Mouse (Mus musculus): ENCODE data around the gene Tbc1d22a. TPM values are rescaled to one million over a fixed set of nuclear protein-coding genes. Genes with fewer than 3 reads are reported as not detected.

Gene Tbc1d22a
- total RNA-seq, 2 experiments from 2014 or later = 25.7 to 26.0 TPM

DNA sequence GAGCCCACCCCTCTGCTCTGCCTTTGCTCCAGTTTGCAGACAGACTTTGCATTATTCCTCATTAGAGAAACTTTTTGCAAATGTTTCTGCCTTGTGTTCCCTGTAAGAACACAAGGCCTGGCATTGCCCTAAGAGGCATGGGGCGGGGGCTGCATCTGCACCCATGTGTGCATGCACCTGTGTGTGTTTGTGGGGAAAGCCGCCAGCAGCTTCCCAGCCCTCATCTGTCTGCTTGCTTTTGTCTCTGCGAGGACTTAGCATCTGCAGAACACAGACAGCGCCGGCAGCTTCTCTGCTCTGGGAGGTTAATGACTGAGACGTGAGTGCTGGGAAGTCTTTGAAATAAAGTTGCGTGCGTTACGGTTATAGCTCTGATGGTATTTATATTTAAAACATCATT lies 120.5 kb downstream of the Tbc1d22a start:
- DNase-seq = no peak

DNA sequence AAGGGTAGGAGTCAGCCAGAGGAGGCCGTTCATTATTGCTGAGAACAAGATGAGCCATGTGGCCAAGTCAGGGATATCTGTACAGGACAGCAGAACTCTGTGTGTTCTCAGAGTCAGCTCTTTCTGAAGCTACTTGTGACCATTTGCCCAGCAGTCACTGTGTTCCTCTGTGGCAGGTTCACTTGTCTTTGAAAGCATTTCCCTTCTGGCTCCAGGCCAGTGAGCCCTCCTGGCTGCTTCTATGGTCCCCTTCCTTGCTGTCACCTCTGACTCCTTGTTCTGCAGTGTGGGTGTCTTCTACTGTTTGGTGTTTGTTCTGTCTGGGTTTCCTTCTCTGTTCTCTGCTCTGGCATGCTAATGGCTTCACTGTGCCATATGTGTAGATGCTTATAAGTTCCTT lies 121.5 kb downstream of the Tbc1d22a start:
- DNase-seq = peak in 1 of 2 experiments; percentile 6

DNA sequence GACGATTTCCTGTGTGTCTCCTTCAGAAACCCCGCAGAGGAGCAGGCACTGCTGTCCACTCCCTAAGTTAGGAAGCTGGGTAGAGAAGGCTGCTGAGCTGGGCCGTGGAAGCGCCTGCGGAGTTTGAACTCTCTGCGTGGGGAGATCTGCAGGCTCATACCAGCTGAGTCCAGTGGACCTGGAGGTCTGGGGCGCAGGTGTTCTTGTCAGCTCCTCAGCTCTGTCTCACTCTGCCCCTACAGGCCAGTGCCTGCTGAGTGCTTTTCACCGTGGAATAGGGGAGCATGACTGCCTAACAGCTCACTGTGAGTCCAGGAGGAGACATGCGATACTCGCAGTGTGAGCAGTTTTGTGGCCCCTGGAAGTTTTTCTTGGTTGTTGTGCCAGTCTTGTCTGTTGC lies 123.5 kb downstream of the Tbc1d22a start:
- DNase-seq = no peak

DNA sequence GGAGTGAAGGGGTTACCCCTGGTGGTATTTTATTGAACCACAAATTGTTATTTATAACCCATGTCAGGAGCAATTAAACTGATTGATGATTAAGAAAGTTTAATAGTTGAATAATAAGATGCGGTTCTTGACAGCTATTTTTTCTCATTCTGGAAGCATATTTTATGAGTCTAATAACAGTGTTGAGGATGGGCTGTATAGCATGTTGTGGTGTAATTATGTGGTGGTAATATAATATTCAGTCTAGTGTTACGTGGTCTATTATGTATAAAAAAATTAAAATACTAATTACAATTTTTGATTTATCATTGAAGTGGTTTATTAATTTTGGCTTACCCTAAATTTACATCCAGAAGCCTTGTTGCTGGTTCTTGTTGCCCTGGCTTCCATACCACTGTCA lies 125.5 kb downstream of the Tbc1d22a start:
- DNase-seq = no peak

DNA sequence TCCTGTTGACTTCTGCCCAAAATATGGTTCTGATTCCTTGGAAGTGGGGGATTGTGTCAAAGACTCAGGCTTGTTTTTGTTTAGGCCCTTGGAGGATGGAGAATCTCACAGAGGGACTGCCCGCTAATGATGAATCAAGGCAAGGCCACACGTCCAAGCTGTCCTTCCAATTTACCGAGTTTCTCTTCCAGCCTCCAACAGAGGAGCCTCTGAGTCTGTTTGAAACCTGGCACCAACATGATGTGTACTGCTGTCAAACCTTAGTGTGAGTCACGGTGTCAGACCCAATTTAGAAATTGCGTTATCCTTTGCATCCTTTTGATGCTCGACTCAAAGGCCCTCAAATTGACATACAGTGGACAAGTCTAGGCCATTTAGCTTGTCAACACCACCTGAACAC lies 126.5 kb downstream of the Tbc1d22a start:
- no peak for DNase-seq

DNA sequence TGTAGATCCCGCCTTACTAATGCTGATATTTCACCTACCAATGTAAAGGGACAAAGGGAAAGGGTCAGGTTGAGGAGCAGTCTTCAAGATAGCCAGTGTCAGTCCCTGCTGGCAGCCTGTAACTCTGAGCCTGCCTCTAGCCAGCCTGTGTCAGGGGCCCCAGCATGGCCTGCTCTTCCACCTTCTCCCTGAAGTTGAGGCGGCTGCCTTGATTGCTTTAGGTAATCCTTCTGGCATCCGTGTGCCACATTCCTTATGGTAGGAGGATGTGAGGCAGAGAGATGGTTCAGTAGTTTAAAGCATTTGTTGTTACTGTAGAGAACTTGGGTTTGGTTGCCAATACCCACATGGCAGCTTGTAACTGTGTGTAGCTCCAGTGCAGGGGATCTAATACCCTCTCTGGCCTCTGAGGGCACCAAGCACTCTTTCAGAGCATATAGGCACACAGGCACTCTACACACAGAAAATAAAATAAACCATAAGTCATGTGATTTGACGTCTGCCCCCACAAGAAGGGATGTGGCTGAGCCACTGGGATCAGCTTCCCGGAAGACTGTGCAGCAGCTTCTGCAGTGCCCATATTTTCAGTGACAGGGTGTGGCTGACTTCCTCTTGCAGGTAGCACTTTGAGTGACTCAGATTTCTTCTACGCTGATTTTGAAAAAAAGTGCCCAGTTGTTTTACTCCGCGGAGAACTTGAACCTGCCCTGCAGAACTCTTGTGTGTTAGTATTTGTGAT lies 128.5 kb downstream of the Tbc1d22a start:
- no peak for DNase-seq

DNA sequence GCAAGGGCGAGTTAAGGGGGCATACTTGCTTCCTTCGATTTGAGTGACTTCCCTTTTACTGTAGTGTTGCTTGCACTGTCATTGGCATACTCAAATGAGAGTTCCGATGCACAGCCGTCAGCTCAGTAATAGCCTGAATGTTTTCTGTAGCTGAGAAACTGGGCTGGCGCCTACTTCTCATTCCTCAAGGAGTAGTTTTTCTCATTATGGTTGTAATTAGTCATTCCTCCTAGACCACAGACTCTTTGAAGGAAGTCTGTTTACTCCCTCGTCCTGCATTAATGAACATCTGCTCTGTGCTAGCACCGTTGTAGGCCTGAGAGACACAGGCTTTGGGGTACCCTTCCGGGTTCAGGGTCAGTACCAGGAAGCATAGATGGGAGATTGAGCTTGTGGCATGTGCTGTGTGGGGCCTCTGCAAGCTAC lies 130.7 kb downstream of the Tbc1d22a start:
- DNase-seq = no peak

DNA sequence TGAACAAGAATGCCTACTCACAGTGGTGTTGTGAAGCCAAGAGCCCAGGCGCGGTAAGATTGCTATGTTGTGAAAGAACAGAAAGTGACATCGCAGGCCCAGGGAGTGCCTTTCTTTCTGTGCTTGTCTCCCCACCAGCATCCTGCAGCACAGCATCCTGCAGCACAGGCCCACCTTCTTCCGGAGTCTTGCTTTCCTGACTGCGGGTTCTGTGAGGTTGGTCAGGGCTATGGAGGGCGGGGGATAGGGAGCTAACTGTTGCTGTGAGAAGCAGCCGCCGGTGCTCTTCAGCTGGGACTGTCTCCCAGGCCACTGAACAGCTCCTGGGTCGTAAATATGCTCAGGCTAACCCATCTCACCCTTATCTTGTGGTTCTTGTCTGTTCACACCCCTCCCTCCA lies 131.6 kb downstream of the Tbc1d22a start:
- DNase-seq = no peak

DNA sequence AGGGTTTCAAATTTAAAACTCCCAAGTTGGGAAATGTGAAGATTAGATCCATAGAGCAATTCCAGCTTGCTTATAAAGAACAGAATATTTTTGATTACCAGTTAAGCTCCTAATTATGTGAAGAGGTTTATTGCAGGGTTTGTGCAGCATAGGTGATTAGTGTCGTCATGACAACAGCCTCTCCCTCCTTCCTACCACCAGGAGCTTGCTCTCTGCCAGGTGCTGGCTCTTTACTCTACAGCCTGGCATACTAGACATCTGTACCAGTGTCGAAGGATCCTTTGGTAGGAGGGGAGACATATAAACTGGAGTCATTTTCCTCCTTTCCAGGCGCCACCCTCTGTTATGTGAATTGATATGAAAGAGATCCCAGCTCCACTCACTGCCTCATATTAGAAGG lies 132.3 kb downstream of the Tbc1d22a start:
- DNase-seq = no peak

DNA sequence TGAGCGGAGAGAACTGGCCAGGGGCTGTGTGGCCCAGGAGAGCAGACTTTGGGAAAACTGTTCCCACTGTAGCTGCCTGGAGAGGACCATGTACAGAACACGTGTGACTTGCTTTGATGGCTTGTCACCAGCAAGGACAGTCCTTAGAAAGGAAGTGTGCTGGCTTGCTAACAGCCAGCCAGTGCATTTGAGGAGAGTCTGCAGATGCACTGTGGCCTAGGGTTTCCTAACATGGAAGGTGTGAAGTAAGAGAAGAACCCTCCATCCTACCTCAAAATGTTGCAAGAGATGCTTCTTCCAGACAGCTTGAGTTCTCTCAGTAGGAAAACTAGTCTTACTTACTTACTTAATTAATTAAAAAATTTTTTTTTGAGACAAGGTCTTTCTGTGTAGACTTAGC lies 140.7 kb downstream of the Tbc1d22a start:
- no peak for DNase-seq

DNA sequence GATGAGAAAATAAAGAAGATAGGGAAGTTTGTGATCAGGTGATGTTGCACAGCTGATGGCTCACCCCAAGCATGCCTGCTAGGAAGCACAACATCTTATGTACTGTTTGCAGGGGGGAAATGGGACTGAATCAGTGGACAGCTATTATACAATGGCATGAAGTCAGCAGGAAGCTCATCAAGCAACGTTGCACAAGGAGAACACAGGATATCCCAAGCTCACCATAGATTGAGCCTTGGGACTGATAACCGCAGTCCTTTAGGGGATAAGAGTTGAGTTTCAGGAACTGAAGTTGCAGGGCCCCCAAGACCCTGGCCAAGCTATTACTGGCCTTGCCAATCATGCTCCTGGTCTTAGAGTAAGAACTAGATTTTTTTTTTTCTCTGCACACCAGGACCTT lies 141.6 kb downstream of the Tbc1d22a start:
- no peak for DNase-seq

DNA sequence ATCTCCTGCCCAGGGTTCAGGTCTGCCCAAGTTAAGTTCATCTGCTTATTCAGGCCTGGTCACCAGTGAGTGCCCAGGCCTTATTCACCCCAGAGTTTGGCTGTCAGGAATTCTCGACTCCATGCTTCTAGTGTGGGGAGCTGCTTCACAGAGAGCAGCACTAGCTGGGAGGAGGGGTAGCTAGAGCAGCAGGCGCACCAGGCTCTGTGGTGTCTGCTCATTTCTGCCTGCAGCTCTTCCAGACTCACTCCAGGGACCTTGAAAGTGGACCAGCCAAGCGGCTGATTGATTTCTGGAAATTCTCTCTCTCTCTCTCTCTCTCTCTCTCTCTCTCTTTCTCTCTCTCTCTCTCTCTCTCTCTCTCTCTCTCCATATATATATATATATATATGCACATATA lies 146.1 kb downstream of the Tbc1d22a start:
- no peak for DNase-seq

DNA sequence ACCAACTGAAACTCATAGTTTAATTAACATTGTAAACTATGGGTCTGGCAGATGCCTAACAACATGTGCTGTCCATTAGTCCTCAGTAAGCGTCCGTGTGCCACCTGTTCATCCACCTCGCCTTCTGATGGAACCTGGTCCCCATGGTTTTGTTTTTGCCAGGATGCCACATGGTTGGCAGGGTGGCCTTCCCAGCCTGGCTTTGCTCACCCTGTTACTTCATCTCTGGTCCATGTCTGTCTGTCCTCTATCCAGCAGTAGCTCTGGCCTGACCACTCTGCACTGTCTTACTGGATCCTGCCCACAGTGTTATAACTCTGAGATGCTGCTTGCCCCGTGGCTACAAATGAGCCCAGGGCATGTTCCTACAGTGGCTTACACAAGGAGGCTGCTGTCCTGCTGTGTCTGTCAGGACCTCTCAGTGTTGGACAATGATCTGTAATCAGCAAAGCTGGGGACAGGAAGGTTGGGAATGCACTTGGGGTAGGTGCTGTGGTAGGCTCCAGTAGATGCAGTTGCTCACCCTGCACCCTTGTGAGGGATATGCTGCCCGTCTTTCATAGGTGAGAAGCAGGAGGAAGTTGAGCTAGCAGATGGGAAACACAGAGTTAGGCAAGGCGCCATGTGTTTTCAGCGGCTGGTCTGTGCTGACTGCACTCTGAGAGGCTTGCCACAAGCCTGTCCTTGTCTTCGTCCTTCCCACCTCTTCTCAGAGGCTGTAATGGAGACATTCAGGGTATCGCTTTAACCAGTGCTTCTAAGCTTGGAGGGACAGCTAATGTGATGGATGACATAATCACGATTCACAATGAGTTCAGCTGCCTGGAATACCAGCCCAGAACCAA lies 148.3 kb downstream of the Tbc1d22a start:
- DNase-seq = peak; percentile 15 to 24

DNA sequence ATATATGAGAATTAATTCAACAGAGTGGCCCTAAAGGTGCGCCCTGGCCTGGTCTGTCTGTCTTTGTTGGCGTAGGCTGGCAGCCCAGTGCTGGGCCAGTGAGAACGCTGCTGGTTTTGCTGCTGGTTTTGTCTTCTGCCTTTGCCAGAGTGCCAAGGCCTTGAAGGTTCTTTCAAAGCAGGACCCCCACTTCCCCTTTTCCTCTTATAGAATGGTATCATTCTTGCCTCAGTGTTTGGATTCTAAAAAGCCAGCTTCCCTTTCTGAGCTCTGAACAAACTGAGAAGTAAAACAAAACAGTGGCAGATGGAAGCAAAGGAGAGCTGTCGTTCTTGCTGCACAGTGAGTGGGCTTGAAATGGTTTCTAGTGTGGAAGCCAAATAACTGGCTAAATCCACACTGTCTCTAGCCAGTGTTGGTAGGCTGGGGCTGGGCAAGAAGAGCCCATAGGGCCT lies 149.6 kb downstream of the Tbc1d22a start:
- DNase-seq = peak; percentile 7 to 25

DNA sequence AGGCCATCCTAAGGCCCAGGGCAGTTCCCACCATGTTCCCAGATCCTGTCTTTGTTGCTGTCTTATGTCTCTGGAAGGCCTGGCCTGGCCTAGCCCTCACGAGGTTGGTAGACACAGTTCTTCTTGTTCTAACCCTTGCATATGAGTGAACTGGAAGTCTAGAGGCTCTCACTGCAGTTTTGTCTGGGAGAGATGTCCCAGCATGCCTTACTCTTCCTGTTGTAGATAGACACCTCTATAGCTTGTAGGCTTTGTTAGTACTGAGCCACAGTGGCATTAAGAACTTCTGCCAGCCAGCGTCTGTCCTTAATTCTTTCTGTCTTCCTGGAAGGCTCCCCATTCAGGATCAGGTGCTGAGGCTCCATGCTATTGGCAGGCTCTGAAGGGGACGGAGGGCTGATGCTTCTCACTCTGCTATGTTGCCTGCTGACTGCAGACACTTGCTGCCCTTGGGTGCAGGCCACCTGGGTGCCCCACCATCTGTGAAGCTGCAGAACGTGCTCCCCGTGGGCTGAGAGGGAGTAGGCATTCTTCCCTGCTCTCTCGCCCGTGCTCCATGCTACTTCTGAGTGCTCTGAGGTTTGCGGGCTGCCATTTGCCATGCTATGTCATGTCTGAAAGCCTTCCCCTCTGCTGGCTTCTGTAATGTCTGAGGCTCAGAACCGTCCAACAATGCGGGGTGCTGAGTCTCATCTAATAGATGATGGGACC lies 150.8 kb downstream of the Tbc1d22a start:
- DNase-seq = no peak

DNA sequence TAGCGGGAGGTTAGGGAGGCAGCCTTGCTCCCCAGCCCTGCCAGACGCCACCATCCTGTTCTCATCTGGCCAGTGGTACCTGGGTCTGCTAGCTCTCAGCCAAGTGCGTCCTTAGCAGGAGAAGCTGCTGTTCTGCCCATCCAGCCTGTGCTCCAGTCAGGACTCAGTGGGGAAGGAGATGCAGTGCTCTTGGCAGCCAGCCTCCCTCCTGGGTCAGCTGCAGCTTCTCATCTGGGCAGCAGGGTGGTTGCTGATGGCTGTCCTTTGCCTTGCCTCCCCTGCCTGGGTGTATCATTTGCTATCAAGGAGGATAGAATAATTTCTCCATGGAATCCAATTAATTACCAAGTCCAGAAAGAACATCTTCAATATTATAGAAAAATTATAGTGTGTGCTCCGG lies 152.5 kb downstream of the Tbc1d22a start:
- DNase-seq = no peak

DNA sequence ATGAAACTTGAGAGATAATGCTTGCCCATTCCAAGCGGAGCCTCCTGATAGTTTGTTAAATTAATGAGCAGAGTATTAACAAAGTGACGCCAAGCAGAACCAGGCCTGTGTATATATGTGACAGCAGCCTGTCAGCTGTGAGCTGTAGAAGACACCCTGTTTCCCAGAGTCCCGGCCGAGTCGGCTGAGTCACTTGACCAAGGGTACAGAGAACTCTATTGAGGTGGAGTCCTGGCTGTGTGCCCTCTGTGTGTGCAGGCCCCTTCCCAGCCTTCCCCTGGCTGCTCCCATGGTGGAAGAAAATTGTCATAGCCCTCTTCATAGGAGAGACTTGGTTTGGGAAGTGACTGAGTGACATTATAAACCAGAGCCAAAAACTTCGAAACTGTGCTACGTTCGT lies 153.0 kb downstream of the Tbc1d22a start:
- no peak for DNase-seq

DNA sequence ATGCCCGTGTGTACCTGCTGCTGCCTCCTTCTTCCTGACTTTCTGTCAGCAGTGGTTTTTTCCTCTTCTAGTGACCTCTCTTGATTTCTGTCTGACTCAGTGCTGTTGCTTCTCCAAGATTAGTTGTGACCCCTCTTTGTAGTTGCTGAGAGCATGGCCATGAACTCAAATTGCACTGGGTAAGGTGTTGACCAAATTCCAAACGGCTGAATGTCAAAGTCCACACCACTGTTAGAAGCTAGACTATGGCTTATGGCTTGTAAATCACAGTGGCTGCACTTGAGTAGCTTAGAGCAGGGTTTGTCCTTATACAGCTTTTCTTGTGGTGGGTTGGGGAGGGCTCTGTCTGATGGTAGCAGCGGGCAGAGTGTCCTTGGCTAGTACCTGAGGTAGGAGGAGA lies 156.6 kb downstream of the Tbc1d22a start:
- DNase-seq = no peak

DNA sequence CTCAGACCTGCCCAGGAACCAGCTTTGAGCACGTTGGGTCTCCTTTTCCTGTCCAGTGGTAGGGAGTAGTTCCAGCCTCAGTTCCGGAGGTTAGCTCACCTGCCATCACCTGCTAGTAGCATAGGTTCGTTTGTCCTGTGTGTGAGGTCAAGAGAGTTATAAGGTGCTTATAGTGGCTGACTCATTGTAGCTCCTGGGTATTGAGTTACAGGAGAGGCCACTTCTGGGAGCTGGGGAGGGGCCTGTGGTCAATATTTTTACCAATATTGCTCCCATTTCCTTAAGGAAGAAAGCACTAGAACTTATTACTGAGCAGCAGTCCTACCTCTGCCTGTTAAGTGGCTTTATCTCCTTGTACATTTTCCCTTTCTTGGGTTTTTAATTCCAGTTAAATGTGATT lies 161.0 kb downstream of the Tbc1d22a start:
- no peak for DNase-seq

DNA sequence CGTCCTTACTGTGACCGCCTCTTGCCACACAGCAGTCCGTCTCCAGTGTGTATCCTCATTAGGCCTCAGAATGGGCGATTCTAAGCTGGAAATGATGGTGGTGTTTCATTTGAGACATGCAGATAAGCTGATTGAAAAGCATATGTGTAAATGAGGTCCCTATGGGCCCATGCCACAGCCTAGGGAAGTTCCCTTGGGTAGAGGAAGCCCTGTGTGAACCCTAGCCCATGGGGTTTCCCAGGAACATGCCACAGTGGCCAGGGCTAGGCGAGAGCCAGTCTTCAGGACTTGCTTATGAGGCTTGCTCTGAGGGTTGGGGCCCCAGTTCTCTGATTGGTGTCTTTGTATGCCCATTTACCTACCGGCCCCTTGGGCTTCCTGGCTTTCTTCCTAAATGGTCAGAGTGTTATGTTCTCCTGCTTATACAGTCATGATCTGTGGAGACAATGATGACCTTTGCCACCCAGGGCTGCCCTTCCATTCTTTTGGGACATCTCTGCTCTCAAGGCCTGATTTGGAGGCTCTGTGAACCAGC lies 161.7 kb downstream of the Tbc1d22a start:
- DNase-seq = no peak

DNA sequence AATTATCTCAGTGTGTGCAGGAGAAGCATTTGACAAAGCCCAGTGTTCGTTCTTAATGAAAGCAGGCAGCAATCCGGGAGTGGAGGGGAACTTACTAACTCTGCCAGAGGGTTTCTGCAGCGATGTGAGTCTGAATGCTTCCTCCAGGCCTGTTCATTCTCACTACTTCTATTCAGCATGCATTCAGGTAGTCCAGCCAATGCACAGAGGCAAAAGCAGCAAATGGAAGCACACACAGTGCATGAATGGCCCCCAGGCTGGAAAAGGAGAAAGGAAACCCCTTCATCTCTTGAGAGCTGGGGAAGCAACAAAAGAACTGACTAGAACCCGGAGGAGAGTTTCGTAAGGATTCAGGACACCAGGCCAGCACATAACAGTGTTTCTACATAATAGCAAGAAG lies 169.0 kb downstream of the Tbc1d22a start:
- no peak for DNase-seq

DNA sequence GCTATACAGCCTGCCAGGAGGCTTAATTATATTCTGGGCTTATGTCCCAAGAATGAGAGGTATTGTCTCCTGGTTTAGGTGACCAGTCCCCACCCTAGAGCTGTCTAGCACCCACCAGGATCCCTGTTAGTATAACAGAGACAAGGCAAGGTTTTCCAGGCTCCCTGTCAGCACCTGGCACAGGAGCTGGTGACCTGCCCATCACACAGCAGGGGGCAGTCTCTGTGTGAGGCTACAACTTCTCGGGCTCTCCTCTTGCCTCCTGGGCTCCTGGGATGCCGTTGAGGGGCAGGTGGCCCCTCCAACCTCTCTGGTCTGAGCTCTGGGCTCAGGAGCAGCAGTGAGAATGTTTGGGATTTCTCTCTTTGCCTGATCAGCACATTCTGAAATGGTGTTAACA lies 171.2 kb downstream of the Tbc1d22a start:
- no peak for DNase-seq

DNA sequence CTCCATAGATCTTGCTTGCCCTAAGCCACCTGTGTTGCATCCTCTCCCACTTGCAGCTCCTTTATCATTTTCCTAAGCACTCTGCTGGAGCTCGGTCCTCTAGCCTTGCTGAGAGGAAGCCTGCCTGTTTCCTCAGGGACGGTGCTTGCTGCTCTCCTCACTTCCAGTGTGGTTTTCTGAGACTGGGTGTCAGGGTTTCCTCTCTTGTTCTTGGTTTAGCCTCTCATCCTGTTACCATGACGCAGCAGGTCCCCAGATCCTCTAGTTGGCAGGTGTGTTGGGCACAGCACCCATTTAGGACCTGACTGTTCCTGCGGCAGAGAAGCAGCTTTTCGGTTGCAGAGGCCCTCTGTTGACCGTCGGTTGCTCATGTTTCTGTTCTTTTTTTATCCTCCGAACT lies 172.1 kb downstream of the Tbc1d22a start:
- no peak for DNase-seq

All from heart, adult 18-20 months (tissue).